Mouse (Mus musculus) thymus, postnatal 25 days (tissue): Measurements from ENCODE around the gene Anks1.

Experiments
- DNase-seq: peaks from one replicate; pipeline ENCODE4 v3.0.0; 2022

The Anks1 gene

DNA sequence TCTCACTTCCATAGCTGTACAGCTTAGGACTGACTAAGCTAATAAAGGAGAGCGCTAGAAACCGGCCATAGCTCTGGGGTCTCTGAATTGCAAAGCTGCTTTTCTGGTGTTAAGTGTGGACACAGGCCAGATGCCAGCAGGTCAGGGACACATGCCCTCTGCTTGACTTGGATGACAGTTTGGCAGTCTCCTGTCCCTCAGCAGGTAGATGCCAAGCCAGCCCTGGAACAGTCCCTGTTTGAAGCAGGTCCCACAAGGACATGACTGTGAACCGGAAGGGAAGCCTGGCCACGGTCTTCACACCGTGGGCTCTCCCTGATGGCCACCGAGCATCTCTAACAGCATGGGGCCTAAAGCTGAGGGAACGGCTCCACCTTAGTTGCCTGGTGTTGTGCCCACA is 153.6 kb downstream of the Anks1 start:
- DNase-seq: no peak

DNA sequence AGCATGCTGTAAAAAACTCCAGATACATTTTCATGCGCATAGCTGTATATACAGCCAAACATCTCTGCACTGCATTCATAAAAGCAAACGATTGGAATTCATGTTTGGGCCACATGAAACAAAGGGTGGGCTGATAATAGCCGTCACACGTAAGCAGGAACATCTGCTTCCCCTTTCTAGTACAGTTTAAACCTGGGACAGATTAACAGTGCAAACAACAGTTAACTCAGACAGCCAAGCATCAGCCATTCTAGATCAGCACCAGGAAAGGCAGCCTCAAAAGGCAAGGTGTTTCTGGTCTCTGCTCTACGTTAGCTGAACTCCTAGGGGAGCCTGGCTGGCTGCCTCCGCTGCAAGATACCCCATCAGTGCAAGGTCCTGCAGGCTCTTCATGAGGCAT is 154.1 kb downstream of the Anks1 start:
- DNase-seq: no peak

DNA sequence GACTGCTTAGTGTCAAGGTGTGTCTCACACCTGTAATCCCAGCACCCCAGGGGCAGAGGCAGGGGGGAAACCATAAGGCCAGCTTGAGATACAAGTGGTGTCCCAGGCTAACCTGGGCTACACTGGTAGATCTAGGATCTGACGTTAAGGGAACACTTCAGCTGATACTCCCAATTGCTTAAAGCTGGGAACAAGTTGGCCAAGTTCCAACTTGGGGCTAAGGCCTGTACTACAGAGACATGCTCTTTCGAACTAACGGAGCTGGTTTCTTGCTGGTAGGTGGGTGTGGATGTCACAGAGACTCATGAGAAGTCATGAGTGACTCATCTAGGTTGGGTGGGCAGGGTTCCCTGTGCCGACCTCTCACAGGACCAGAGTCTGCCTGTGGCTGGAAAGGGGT is 158.2 kb downstream of the Anks1 start:
- DNase-seq: no peak

DNA sequence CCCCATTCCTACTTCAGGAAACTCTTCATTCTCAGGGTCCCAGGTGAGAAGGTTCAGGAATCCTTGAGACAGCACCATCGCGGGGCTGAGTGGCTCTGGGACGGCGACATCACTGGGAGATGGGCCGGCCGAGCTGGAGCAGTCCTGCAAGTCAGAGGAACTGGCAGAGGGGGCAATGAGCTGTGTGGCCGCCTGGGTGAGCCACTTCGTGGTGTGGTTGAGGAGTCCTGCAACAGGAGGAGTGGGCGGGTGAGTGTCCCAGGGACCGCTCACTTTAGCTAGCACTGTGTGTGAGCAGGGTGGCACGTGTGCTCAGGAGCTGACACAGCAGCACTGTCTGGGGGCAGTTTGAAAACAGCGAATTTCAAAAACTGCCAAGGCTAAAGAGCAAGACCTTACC is 160.3 kb downstream of the Anks1 start:
- no peak for DNase-seq

DNA sequence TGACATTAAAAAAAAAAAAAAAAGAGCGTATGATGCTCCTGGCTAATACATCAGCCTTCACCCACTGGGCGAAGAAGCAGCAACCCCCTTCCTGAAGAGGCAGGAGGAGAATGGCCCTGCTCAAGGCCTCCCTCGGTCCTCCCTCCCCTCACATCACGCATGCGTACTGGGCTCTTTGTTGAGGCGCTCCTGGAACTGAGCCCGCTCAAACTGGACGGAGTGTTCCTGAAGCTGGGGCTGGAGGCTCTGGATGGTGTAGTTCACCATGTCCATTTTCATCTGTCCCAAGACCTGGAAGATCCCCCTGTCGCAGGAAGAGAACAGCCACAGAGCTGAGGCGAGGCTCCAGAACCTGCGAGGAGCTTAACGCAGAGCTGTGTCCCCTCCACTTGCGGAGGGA is 161.2 kb downstream of the Anks1 start:
- DNase-seq: no peak

DNA sequence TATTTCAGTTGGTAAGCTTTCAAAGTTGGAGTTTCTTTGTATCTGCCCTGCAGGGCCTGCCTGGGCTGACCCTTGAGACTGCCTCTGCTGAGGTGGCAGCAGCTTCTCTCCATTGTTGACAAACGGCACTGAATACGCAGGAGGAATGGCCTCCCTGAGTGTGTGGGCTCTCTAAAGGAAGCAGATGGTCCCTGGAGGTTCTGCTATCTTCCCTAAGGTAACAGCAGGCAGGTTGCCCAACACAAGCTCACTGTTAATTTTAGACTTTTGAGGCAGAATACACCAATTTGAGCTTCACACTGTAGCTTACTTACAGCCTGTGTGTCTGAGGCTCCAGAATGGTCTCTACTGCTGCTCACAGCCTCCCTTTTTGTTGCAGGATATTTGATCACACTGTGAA is 163.6 kb downstream of the Anks1 start:
- DNase-seq: no peak

DNA sequence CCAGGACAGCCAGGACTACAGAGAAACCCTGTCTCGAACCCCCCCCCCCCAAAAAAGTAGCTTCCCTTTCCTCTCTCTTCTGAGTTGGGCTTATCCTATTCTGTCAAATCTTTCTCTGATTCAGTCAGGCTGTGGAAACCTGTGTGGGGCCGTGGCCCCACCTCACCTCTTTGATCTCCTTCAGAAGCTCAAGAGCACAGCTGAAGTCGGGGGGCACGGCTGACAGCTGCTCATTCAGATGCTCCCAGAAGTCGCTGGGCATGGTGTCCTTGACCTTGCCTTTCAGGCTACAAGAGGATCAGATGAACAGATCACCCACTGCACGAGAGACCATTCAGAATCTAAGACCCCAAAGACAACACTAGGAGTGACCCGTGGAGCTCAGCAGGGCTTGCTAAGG is 165.4 kb downstream of the Anks1 start:
- peak; percentile 47 for DNase-seq

DNA sequence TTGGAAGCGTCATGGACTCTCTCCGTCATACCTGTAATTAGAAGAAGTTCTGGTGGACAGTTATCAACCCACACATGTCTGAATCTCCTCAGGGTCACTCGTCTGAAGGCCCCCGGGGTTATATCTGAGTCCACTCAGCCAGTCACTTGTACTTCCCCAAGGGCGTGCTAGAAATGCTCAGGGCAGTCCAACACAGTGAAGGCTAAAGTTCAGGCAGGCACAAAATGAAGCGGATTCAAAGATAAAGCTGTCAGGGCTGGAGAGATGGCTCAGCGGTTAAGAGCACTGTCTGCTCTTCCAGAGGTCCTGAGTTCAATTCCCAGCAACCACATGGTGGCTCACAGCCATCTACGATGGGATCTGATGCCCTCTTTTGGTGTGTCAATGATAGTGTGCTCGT is 168.9 kb downstream of the Anks1 start:
- no peak for DNase-seq

DNA sequence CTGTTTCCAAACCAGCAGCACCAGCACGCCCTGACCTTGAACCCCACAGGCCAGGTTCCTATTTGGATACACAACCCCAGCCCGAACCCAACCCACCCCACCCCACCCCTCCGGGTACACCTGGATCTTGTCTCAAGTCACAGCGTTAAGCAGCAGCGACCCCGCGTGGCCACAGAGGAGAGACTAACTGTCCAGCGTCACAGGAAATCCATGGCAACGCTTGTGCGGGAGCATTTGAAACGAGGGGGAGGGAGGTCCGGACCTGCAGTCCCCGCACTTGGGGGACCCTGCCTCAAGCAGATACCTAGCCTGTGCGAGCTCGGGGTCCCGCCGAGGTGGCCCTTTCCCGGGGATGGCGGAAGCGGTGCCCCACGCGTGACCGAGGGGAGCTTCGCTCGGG is 170.5 kb downstream of the Anks1 start:
- DNase-seq: peak; percentile 92

DNA sequence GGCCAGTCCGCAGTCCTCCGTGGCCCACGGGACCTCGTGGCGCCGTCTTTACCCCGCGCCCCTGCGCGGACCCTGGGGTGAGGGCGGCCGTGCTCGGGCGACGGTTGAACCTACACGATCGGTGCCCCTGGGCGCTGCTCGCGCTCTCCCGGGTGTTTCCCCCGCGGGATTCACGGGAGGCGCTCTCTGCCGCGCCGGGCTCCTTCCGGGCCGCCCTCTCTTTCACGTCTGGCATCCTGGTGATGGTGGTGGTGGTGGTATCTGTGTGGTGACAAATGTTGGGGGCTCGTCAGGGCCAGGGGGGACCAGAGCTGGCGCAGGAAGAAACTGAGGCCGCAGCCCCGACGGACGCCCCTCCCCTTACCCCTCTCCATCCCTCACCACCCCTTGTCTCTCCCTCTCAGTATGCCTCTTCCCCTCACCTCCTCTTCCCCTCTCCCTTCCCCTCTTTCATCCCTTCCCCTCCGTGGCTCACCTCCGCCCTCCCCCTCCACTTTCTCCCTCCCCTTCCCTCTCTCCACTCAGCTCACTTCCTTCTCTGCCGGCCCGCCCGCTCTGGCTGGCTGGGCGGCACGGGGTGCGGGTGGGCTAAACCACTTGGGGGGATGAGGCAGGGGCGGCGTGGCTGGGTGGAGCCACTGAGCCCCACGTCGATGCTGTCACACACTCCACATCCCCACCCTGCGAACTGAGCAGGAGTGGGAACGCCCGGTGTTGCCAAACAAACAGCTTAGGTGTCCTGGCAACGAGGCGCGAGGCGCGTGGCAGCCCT is 171.1 kb downstream of the Anks1 start, which contains the start of gene Tcp11:
Gene Tcp11 (minus strand): TSS at position 595 of the 772 bp plus-strand sequence.
- DNase-seq: peak; percentile 87

DNA sequence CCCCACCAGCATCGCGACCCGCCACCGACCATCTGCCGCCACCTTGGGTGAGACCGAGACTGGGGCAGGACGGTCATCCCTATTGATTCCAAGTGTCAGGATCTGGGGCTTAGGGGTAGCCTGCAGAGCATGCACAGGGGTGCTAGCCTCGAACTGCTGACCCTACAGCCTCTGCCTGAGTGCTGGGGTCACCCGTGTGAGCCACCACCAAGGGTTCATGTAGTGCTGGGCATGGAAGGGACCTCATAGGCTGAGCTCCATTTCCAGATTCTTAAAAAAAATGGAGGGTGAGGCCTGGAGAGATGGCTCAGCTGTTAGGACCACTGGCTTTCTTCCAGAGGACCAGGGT is 171.7 kb downstream of the Anks1 start:
- no peak for DNase-seq

DNA sequence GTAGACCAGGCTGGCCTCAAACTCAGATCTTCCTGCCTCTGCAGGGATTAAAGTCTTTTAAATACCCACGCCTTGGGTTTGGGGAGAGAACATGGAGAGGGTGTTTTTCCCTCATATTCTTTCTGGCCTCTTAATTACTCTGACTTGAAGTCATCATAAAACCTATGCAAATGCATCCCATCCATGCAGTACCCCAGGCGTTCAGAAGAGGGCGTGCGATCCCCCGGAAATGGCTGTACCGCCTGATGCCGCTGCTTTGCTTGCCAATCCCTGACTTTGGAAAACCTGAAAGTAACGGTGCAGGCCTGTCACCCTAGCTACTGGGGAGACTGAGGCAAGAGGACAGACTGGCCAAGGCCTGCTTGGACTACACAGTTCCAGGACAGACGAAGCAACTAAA is 172.3 kb downstream of the Anks1 start:
- DNase-seq: peak; percentile 51

DNA sequence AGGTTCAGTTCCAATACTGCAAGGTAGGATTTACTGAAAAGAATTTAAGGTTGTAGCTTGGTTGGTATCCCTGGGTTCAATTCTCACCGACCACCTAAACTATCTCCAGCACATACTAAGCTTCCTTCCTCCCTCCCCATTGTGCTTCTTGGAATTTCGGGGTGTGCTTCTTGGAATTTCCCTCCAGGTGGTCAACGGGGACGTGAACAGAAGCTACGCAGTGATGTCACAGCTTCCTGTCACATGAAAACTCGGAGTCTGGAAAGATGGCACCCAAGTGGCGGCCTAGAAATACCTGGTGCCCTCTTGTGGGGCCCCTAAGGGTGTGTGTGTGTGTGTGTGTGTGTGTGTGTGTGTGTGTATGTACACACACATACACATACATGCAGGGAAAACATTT is 172.8 kb downstream of the Anks1 start:
- DNase-seq: no peak

DNA sequence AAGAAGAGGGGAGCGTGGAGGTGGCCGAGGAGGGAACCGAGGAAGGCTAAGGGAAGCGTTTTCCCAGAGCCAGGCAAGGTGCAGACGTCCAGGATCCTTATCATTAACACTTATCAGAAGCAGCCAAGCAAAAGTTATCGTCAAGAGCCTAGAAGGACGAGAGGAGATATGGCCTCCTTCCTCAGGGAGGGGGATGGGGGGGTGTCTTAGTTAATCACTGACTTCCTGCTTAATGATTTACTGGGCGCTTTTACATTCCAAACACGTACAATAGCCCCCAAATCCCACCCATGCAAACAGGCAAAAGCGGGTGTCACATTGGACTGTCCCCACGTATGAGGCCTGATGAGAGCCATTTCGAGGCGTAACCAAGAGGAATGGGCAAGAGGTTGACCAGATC is 173.8 kb downstream of the Anks1 start:
- DNase-seq: no peak

DNA sequence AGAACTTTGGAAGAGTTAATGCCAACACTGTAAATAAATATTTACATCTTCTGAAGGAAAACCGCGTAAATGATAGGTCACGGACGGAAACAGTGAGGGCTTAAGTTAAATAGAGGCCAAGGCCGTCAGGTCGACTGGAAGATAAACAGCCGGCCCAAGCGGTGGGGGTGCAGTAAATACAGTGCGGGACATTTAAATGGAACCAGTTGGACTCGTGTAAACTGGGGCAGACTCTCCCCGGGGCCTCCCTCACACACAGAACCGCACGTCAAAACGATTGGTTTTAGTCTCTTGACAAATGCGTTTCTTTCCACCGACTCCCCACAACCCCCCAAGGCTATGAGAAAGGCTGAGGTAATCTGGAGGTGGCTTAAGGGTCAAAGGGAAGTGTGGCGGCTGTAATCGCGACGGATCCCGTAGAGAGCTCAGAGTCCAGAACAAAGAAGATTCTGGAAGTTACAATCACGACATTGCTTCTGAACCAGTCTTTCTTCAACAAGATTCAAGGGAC is 175.3 kb downstream of the Anks1 start:
- DNase-seq: no peak

DNA sequence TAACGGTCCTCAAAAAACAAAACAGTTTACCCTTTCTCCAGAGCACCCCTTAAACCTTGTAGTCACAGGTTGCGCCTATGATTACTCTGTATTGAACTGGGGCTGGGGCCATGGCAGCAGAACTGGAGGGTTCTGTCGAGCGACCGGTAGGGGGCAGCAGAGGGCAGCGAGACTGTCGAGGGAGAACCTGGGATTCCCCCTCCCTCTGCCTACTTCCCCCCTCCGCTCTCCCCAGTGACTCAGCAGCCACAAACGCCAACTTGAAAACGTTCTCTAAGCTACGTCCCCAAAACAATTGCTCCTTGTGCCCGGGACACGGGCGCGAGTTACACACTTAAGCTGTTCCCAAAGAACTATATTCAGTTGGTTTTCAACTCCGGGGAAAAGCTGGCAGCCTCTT is 175.9 kb downstream of the Anks1 start:
- DNase-seq: peak; percentile 93

DNA sequence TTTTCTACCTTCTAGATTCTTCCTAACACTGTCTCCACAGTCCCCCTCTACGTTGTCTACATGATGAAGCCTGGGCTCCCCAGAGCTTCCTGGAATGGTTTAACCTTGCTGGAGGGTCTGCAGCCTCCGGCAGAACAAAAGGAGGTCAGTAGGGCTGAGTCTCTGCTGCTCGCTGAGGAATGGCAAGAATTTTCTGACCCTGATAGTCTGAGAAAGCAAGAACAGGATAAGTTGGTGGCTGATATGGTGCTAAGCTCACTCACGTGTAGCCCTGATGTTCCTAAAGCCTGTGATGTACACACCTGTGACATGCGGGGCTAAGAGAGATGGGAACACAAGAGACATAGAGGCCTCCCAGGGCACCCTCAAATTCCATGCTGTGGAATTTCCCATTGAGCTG is 178.3 kb downstream of the Anks1 start:
- no peak for DNase-seq

DNA sequence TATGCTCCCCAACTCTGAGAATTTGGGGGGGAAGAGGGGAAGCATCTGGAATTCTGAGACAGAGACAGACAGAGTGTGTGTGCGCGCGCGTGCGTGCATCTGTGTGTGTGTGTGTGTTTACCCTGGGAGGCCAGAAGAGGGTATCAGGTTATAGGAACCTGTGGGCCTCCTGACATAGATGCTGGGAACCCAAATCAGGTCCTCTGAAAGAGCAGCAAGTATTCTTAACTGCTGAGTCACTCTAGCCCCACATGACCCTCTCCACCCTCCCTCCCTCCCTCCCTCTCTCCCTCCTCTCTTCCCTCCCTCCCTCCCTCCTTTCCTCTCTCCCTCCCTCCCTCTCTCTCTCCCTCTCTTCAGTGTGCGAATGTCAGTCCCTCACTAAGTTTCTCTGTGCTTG is 179.6 kb downstream of the Anks1 start:
- DNase-seq: no peak

DNA sequence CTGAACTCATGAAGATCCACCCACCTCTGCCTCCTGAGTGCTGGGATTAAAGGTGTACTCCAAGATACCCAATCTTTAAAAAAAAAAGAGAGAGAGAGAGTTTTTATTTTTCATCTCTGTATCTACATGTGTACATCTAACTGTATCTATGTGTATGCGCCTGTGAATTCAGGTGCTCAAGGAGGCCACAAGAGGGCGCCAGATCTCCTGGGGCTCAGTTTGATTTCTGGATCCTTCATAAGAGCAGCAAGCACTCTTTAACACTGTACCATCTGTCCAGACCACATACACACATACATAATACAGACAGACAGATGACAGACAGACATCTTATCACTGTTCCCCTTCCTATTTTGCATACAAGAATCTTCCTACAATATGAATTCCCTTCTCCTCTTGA is 183.2 kb downstream of the Anks1 start:
- DNase-seq: no peak

DNA sequence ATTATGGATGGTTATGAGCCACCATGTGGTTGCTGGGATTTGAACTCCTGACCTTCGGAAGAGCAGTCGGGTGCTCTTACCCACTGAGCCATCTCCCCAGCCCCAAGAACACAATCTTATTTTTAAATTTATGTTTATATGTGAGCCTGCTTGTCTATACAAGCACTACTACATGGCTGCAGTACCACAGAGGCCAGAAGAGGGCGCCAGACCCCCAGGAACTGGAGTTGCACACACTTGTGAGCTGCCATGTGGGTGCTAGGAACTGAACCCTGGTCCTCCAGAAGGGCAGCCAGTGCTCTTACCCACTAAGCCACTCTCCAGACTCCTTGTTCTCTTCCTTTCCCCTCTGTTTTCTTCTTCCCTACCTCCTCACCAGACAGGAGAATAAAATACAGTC is 184.7 kb downstream of the Anks1 start:
- no peak for DNase-seq

DNA sequence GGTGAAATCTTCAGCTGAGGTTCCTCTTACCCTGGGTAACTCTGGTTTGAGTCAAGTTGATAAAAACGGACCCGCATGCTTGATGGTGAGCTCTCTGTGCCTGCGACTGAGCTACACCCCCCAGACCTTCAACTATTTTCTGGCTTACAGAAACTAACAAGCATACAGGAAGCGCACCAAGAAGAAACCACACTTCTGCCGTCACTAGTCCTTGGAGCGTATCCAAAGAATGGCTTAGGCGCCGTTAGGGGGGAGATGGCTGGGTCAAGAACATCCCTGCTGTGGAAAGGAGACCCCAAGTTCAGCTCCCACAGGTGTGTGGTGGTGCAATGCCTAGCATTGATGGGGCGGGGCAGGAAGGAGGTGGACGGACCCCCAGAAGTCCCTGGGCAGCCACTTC is 187.3 kb downstream of the Anks1 start:
- no peak for DNase-seq

DNA sequence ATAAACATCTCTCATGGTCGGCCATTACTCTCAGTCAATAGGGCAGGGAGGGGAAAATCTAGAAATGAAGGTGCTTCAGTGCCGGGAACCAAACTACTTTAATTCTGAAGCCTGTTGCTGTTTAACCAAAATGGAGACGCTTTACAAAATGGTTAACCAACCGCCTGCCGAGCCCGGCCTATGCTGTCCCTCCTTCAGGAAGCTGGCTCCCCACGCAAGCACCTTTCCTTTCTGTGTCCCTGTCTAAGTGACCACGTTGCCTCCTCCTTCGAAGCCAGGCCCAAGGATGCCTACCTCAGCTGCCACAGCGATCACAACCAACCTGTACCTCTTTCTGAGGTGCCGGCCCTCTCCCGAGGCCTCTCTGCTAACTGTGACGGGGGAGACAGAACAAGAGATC is 188.2 kb downstream of the Anks1 start:
- no peak for DNase-seq

DNA sequence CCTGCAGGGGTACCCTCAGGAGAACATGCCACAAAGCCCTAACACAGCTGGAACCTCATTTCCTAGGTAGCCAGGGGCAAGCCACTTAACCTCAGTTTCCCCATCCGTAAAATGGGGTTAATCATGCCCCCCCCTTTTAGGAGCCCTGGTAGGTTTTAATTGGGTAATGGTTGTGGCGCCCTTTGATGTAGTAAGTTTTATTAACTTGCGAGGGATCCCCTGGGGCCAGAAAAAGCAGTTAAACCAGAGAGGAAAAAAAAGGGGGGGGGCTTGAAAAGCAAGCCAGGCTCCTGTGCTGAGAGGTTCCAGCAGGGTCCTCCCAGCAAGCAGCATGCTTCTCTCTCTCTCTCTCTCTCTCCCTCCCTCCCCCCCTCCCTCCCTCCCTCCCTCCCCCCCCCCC is 190.0 kb downstream of the Anks1 start:
- DNase-seq: no peak

DNA sequence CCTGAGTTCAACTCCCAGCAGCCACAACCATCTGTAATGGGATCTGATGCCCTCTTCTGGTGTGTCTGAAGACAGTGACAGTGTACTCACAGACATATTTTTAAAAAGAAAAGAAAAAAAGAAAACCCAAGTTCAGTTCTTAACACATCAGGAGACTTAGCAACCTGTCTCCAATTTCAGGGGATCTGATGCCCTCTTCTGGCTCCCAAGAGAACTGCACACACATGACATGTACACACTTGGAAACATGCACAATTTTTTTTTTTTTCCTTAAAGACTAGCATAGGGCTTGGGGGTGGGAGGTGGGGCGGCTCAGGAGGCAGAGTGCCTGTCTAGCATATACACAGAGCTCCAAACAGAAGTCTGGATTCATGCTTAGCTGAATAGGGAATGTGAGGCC is 191.6 kb downstream of the Anks1 start:
- DNase-seq: no peak

DNA sequence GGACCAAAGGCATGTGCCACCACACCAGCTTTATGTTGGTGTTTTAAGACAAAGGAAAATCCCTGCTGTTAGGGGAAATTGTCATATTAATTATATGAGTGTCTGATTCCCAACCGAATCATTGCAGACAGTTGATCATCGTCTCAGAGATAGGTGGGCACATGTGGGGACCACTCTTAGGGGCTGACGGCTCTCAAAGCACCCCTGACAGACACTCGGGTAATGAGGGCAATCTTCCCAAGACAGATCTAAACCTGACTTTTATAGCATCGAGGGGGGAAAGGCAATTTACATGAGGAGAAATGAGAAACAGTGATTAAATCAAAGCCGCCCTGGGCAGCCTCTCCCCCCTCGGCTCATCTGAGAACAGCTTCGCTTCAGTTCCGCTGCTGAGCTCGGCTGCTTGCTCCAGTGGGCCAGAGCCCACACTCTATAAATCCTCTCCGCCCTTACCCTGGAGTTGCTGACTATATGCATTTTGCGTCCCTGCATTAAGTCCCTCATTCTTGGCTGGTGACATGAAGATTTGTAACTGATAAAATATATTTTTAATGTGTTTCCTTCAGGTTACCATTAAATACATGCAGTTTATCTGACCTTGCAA is 192.3 kb downstream of the Anks1 start:
- DNase-seq: no peak
